ENCODE assay signal across 8 mouse cellular contexts in genomic region chr3:88738641-88739040, GRCm38 (mm10). TPM values are rescaled to one million over a fixed set of nuclear protein-coding genes. Genes with fewer than 3 reads are reported as not detected.
DNase-seq lines count a peak whose midpoint lies in the region; ATAC-seq lines count a peak whose summit lies in the region.

No protein-coding gene starts in this region.

- ATAC-seq in neutrophil, adult 5-6 weeks (ENCODE audit: extremely low read depth, insufficient number of reproducible peaks, low FRiP score, poor library complexity, severe bottlenecking), result peak; percentile 78; the same call in 1 of the 2 replicates
- ATAC-seq in activated CD4-positive, CD25-positive, alpha-beta regulatory T cell, adult 4 months, result no peak

- peak; percentile 73 to 74 for DNase-seq in layer of hippocampus, postnatal 10 days (ENCODE audit: low spot score in 2 of 2)
- no peak for DNase-seq in layer of hippocampus, adult 9-10 months (ENCODE audit: low spot score)
- DNase-seq in ES-CJ7 (ENCODE audit: low read depth, low spot score), result peak; percentile 77
- peak; percentile 70 for DNase-seq in adrenal gland, postnatal 25 days
- DNase-seq in frontal cortex, postnatal 25 days (ENCODE audit: low spot score in 2 of 2), result peak; percentile 30 to 50
- DNase-seq in left cerebral cortex, postnatal 25 days (ENCODE audit: low spot score in 2 of 2), result peak; percentile 37 to 43

- intact Hi-C loops in left cerebral cortex, postnatal 25 days (cut with DNase I), result loop anchor here (2.0 to 5.0 kb wide), 2 partner anchors 61 to 148 kb away; no protein-coding TSS in a partner anchor

RNA-seq across cellular contexts. Expression of gene Rit1, which starts 22.0 kb away (rescaled TPM):
- 10 to 100 TPM; 48.8 to 55.2 TPM for total RNA-seq in layer of hippocampus, postnatal 10 days (2021)
- total RNA-seq in adrenal gland, postnatal 25 days (2021), result 48.7 and 65.4 TPM in 2 replicates
- 10 to 100 TPM; 49.1 to 49.9 TPM for total RNA-seq in left cerebral cortex, postnatal 25 days (2021)
- 53.4 and 56.6 TPM in 2 replicates for total RNA-seq in neutrophil, adult 5-6 weeks (2017)
- 10 to 100 TPM; 36.5 to 43.2 TPM for polyA plus RNA-seq in activated CD4-positive, CD25-positive, alpha-beta regulatory T cell, adult 4 months (2017; shearing (Covaris generic))

RNA-seq across cellular contexts. Expression of gene Syt11, which starts 36.3 kb away (rescaled TPM):
- total RNA-seq in layer of hippocampus, postnatal 10 days (2021), result 100 to 1,000 TPM; 430 to 447 TPM
- total RNA-seq in adrenal gland, postnatal 25 days (2021), result 7.8 and 11.1 TPM in 2 replicates
- total RNA-seq in left cerebral cortex, postnatal 25 days (2021), result 100 to 1,000 TPM; 527 to 544 TPM
- 9.5 and 11.1 TPM in 2 replicates for total RNA-seq in neutrophil, adult 5-6 weeks (2017)
- polyA plus RNA-seq in activated CD4-positive, CD25-positive, alpha-beta regulatory T cell, adult 4 months (2017; shearing (Covaris generic)), result 100 to 1,000 TPM in 1 of 2 experiments, 10 to 100 TPM in 1; 95.9 to 102 TPM

RNA-seq across cellular contexts. Expression of gene Khdc4, which starts 53.0 kb away (rescaled TPM):
- 10 to 100 TPM; 54.2 to 56.1 TPM for total RNA-seq in layer of hippocampus, postnatal 10 days (2021)
- 64.9 and 69.4 TPM in 2 replicates for total RNA-seq in adrenal gland, postnatal 25 days (2021)
- total RNA-seq in left cerebral cortex, postnatal 25 days (2021), result 10 to 100 TPM; 54.0 to 57.1 TPM
- total RNA-seq in neutrophil, adult 5-6 weeks (2017), result 112 and 135 TPM in 2 replicates
- polyA plus RNA-seq in activated CD4-positive, CD25-positive, alpha-beta regulatory T cell, adult 4 months (2017; shearing (Covaris generic)), result 10 to 100 TPM; 43.2 to 46.4 TPM

Comparison
In these comparisons a context has a peak if more than half of its experiments do, and no peak if none do; other contexts are left out.
1. RNA of gene Syt11, which starts 36.3 kb away (total RNA-seq): 527 to 544 TPM in left cerebral cortex, postnatal 25 days and 430 to 447 TPM in layer of hippocampus, postnatal 10 days; 7.8 to 11.1 TPM in adrenal gland, postnatal 25 days and 9.5 to 11.1 TPM in neutrophil, adult 5-6 weeks; every median in the first group is over 10 times any median in the second.